Mouse (Mus musculus): ENCODE results near the gene Eif4a1.

DNA sequence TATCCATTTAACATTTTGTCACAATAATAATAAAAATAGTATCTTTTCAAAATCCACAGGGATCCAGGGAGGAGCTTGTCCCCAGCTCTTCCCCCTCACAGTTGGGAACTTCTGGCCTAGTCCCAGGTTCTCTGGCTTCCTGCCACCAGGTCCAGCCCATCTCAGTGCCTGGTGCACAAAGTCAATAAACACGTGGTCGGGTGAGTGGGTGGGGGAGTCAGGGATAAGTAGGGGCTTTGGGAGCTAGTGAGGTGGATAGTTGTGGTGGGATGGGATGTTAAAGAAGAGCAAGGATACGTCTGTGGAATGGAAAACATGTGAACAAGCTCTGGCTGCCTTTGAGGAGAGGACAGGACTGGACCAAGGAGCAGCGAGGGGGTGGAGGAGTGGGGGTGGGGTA lies 14.2 kb upstream of the Eif4a1 start:
- TF ChIP-seq POLR2A (IDR thresholded peaks at IDR 0.05; ENCODE audit: control insufficient read depth, extremely low read depth, insufficient read depth, low read length, poor library complexity) (no peak), CTCF (IDR thresholded peaks at IDR 0.05; ENCODE audit: borderline replicate concordance, control insufficient read depth, extremely low read depth, insufficient read depth, low read length, poor library complexity) (no peak)

All from thymus, adult 2 months (tissue).